Mouse (Mus musculus) adrenal gland, postnatal 36 days (tissue): ENCODE measurements around the gene Acat2. TPM values are rescaled to one million over a fixed set of nuclear protein-coding genes. Genes with fewer than 3 reads are reported as not detected.
"Not testable (repeated sequence)": the region's sequence is repeated elsewhere in the genome, so short reads cannot be mapped to it uniquely, and the experiment has no call there.

Experiments used
- DNase-seq, 2 experiments: peaks; one replicate each; pipeline ENCODE4 v3.0.0; 2021; ENCODE audit warnings: mixed read lengths in 1 of 2
- long read RNA-seq, 2 experiments: library from polyadenylated mRNA; stranded (forward); transcript quantifications; one replicate each; pipeline ENCODE4 v2.0.0; 2021; ENCODE audit warnings: borderline sequencing depth in 2 of 2
- total RNA-seq, 2 experiments: library from RNA; stranded (reverse); gene quantifications; 2 replicates each; pipeline ENCODE4 v1.2.3; 2021

Gene Acat2
- 100 to 1,000 TPM in 1 of 2 experiments, 10 to 100 TPM in 1; 95.1 to 133 TPM for total RNA-seq
- long read RNA-seq, experiment 1, transcript Acat2-203 (8 exons, 1,800 nt) = minor isoform, 9 of 204 reads
- long read RNA-seq, experiment 1, transcript Acat2-201 (9 exons, 2,250 nt) = major isoform, 172 of 204 reads
- long read RNA-seq, experiment 1, partial matches to known transcripts = 6 of 204 reads
- long read RNA-seq, experiment 1, other reads (novel, unspliced or antisense) = 17 of 204 reads
- long read RNA-seq, experiment 2, transcript Acat2-201 (9 exons, 2,250 nt) = major isoform, 45 of 55 reads
- long read RNA-seq, experiment 2, partial matches to known transcripts = 2 of 55 reads
- long read RNA-seq, experiment 2, other reads (novel, unspliced or antisense) = 5 of 55 reads

- peak; percentile 95 to 97 for DNase-seq
These were observed at the start of gene Acat2 for GRCm38 (mm10) chr17:12960331-12960873. Gene Acat2 (minus strand): TSS chr17:12960747.

- peak; percentile 36 to 38 for DNase-seq
These were observed 49.3 kb upstream of the Acat2 start for GRCm38 (mm10) chr17:13009887-13010286.

- DNase-seq = peak; percentile 22 to 43
These were observed 48.0 kb upstream of the Acat2 start for GRCm38 (mm10) chr17:13008528-13008927.

GRCm38 (mm10) chr17:13007730-13008425 is 47.3 kb upstream of the Acat2 start:
- DNase-seq = peak; percentile 100

GRCm38 (mm10) chr17:13006984-13007383 is 46.4 kb upstream of the Acat2 start:
- no peak for DNase-seq

- not testable (repeated sequence) for DNase-seq
These were observed 46.0 kb upstream of the Acat2 start, which contains the start of gene Sod2 for GRCm38 (mm10) chr17:13006546-13006945. Gene Sod2 (plus strand): TSS chr17:13006846.

GRCm38 (mm10) chr17:13004436-13004835 is 43.9 kb upstream of the Acat2 start:
- DNase-seq = not testable (repeated sequence)

- DNase-seq = not testable (repeated sequence)
These were observed 41.7 kb upstream of the Acat2 start for GRCm38 (mm10) chr17:13002243-13002642.

- no peak for DNase-seq
These were observed 38.5 kb upstream of the Acat2 start for GRCm38 (mm10) chr17:12999069-12999468.

GRCm38 (mm10) chr17:12997890-12998289 is 37.3 kb upstream of the Acat2 start:
- peak in 1 of 2 experiments; percentile 20 for DNase-seq

GRCm38 (mm10) chr17:12996345-12996744 is 35.8 kb upstream of the Acat2 start:
- peak; percentile 61 to 74 for DNase-seq

GRCm38 (mm10) chr17:12994069-12994468 is 33.5 kb upstream of the Acat2 start, which contains the start of gene Wtap:
Gene Wtap (minus strand): TSS chr17:12994169.
- no peak for DNase-seq

- DNase-seq = peak; percentile 97 to 98
These were observed 32.0 kb upstream of the Acat2 start for GRCm38 (mm10) chr17:12992470-12992991.

GRCm38 (mm10) chr17:12991635-12992358 is 31.2 kb upstream of the Acat2 start:
- peak; percentile 94 to 95 for DNase-seq

- DNase-seq = peak in 1 of 2 experiments; percentile 17
These were observed 30.7 kb upstream of the Acat2 start for GRCm38 (mm10) chr17:12991194-12991634.

- DNase-seq = no peak
These were observed 30.1 kb upstream of the Acat2 start for GRCm38 (mm10) chr17:12990567-12991145.

- DNase-seq = peak in 1 of 2 experiments; percentile 16
These were observed 27.5 kb upstream of the Acat2 start for GRCm38 (mm10) chr17:12988096-12988495.

GRCm38 (mm10) chr17:12983988-12984387 is 23.4 kb upstream of the Acat2 start:
- DNase-seq = no peak

GRCm38 (mm10) chr17:12978546-12978945 is 18.0 kb upstream of the Acat2 start:
- DNase-seq = no peak

- no peak for DNase-seq
These were observed 13.3 kb upstream of the Acat2 start for GRCm38 (mm10) chr17:12973851-12974250.

GRCm38 (mm10) chr17:12967173-12967572 is 6.6 kb upstream of the Acat2 start:
- no peak for DNase-seq
